Mouse (Mus musculus) lung, postnatal 4 days (tissue): ENCODE results near the gene Olfr1018.

ENCODE experiments used
- DNase-seq, 2 experiments: peaks; one replicate each; pipeline ENCODE4 v3.0.0; 2021

The Olfr1018 gene

DNA sequence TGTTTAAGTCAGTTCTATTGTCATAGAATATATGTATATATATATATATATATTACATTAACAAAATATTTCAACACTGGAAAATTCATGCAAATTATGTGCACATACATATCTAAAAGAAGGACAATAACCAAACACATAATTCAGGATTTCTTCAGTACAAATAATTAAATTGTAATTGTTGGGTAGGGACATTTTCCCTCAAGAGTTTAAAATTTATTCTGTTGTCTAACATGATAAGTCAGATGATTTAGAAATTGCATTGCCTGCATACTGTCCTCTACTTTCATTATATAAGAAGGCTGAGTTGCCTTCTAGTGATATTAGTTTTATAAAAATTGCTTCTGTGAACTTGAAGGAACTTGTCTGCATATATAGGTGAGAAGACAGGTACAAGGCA lies at the start of gene Olfr1018:
Gene Olfr1018, plus strand, starts transcription at position 301 of the 400 bp plus-strand sequence.
- DNase-seq: no peak

DNA sequence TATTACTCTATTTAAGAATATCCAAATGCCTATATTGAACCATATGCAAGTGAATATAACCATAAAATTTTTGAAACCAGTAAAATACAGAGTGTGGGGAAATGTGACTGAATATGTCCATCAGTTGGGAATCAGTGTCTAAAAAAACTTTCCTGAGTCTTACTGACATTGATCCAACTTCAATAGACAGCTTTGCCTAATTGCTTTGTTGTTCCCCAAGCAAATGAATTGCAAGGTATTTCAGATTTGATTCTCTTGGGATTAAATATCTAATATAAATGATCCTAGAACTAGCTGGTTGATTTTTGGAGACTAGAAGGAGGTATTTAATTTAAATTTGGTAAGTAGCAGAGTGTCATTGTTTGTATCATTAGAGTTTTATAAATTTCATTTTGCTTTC lies 45.9 kb upstream of the Olfr1018 start, which contains the start of gene Olfr1014:
Gene Olfr1014, plus strand, starts transcription at position 301 of the 400 bp plus-strand sequence.
- no peak for DNase-seq

DNA sequence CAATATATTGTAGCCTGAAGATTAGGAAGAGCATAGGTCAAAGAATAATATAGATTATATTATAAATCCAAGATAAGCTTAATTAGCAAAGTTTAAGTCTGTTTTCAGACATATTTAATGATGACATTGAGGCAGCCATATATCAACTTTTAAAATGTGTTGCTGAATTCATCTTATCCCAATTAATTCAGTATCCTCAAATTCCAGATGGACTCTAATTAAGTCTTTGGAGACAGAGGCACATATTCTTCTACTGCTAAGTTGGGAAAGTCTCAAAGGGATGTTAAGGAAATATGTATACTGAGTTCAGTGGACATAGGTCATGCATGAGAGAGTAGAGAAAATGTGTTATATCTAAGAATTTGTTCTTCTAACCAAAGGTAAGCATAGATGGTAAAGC lies 36.6 kb upstream of the Olfr1018 start, which contains the start of gene Olfr1015:
Gene Olfr1015, plus strand, starts transcription at position 301 of the 400 bp plus-strand sequence.
- DNase-seq: no peak

DNA sequence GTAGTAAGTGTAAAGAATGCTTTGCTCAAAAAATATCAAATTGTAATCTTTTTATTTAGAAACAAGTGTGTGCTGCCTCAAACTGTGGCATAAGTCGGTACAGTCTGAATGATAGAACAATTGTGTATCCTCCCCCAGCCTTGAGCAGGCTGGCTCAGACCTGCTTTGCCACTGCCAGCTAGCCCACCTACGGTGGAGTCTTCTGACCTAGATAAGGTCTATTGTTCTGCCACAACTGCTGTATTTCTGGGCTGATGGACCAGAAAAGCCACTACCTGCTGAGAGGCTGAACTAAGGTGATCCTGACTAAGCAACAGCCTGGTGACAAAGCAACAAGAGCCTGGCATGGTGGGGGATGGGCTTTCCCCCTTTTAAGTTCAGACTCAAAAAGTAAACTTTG lies 25.9 kb upstream of the Olfr1018 start:
- no peak for DNase-seq

DNA sequence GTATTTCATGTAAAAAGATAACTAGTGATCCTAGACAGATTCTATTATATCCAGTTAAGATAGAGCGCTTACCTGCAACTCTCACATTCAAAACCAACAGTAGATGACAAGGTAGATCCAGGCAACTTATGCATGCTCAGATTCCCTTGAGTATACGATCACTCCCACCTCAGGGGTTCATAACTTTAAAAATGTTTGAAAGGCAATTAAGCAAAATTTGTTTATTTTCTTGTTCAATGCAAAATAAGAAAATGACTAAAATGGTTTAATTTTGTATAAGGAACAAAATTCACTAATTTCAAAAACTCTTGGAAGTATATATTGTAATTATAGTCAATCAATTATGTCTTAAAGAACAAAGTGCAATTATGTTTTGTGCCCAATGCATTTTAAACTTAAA lies 15.8 kb upstream of the Olfr1018 start, which contains the start of gene Olfr1016:
Gene Olfr1016, minus strand, starts transcription at position 101 of the 400 bp plus-strand sequence.
- DNase-seq: no peak

DNA sequence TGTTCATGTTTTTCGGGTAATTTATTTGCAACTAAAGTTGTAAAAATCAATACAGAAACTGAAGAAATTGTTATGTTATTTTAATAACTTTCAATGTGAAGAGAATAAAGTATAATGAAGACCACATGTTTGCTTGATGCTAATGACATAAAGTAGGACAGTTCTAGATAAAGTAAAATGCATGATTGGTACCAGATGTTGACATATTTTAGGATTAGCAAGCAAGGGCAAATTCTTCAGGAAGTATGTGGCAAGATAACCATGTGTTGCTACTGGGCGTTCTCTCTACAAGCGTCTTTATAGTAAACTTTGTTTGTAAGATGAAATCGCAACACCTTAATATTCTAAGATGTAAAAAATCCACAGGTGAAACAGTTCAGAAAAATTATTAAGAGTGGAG lies 13.8 kb upstream of the Olfr1018 start:
- DNase-seq: no peak

DNA sequence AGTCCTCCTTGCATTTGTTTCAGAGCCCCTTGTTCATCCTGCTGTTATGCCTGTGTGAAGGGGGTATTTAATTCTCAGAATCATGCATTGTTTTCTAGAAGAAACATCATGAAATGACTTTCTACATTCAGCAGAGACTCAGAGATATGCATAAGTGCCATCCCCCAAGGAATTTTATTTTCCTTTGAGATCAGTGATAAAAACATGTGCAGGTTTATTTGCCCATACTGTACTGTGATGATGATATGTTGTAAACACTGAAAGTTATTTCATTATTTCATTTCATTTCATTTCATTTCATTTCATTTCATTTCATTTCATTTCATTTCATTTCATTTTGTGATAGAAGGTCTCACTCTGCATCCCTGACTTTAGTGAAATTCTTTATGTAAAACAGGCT lies 27.1 kb downstream of the Olfr1018 start, which contains the start of gene Olfr1019:
Gene Olfr1019, minus strand, starts transcription at position 101 of the 400 bp plus-strand sequence.
- DNase-seq: no peak

DNA sequence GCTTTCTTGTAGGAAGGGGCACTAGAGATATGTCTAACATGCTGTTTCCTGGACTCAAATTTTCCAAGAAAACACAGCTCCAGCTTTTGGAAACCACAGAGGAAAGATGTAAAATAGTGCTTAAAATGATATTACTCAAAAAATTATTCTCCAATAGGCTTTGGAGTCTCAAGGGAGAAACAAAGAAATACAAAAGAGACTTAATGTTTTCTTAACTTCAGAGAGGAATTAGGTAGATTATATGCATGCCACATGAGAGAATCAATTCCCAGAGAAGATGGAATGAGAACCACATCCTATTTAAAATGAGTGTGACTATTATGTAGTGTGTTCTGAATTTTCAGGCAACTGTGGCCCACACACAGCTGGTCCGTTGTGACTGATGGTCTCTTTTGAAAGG lies 28.5 kb downstream of the Olfr1018 start, which contains the start of gene Olfr1020:
Gene Olfr1020, plus strand, starts transcription at position 301 of the 400 bp plus-strand sequence.
- DNase-seq: no peak

DNA sequence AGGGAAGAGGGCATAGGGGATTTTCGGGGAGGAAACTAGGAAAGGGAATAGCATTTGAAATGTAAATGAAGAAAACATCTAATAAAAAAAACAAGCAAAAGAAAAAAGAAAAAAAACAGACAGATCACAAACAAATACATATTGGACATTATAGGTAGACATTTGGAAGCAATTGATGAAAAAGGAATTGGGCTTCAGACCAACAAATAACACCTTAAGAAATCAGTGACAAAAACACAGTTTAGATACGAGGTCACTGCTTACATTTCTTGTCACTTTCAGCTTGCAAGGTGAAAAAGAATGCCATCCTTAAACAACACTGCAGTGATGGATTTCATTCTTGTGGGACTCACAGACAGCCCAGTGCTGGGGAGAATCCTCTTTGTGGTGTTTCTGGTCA lies 50.0 kb downstream of the Olfr1018 start, which contains the start of gene Olfr1022:
Gene Olfr1022, plus strand, starts transcription at position 301 of the 400 bp plus-strand sequence.
- DNase-seq: no peak
